Mouse (Mus musculus): ENCODE measurements around the gene Kntc1.
"Not testable (repeated sequence)": the region's sequence is repeated elsewhere in the genome, so short reads cannot be mapped to it uniquely, and the experiment has no call there.

Gene Kntc1

DNA sequence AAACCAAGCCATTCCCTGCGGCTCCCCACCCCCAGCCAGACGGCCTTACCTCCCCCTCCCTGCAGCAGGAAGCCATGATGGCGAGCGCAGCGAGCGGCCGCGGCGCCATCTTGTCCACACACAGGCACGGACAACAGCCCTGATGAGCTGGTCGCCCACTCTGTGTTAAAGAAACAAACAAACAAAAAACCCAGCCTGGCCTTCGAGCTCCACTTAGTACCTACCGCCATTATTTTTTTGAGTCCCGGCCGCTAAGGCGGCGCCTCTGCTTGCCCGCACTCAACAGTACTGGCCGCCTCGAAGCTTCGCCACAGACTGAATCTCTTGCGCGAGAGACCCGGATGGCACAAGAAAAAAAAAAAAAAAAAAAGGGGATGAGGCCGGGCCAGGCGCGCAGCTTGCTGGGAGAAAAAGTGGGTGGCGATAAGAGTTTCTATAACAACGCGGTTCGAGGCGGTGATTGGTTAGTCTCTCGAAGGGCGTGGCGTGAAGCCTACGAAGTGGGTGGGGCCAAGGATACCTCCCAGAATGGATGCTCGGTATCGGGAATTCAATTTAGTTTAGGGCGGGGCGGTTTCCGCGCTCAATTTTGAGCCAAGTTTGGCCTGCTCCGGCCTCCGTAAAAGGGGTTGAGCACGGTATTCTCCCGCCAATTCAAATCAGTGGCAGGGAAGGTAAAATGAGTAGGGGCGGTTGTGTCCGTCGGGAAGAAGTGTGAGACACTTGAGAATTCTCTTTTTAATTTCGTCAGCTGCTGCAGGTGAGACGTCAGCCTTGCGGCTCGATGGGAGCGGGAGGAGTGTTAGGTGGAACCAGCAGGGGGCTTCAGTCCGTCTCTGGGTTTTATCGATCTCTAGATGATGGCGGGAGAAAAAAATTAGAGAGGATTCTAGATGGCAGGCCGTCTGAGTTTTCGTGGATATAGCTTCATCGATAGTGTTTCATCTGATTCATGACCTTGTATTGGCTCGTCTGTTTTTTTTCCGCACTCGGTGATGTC lies at the start of gene Kntc1, which contains the start of gene Rsrc2:
Kntc1 (plus strand) TSS at position 652 of the 1,000 bp plus-strand sequence.
Rsrc2 (minus strand) TSS at position 350 of the 1,000 bp plus-strand sequence.
- Histone ChIP-seq H3K27me3 (ENCODE audit: insufficient read depth, low read length) (no peaks in the 10 kb centered on the region), H3K9me3 (ENCODE audit: low read length) (no peaks in the 10 kb centered on the region), H3K4me3 (replicated peaks; ENCODE audit: low read length) (peak within 1 kb of the TSS; percentile 88), H3K4me1 (replicated peaks; ENCODE audit: low read depth, low read length) (peaks cover 49% of the 10 kb centered on the region), H3K36me3 (ENCODE audit: insufficient read depth, low read length) (peaks cover 63% of the 10 kb centered on the region)
- TF ChIP-seq CTCF (conservative IDR thresholded peaks at IDR 0.05; ENCODE audit: low read length) (no peak), POU5F1 (IDR thresholded peaks at IDR 0.05; ENCODE audit: borderline replicate concordance, low read length) (no peak), NANOG (IDR thresholded peaks at IDR 0.05; ENCODE audit: borderline replicate concordance, low read length) (no peak)

DNA sequence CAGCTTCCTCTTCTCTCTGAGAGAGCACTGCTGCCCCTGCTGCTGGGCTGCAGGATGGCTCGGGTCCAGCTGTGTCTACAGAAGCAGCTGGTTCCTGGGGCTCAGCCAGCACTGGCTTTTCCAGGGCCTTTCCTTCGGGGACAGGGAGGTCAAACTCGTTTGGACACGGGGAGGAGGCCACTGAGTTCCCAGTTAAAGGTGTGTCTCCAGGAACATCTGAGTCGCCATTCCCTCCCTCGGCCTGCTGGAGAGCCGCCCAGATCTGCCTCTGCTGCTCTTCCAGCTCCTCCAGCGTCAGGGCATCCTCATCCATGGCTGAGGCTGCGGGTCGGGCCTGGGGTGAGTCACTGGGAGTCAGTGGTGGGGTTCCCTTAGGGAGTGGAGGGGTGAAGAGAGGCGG lies 48.9 kb upstream of the Kntc1 start:
- Histone ChIP-seq H3K36me3 (ENCODE audit: insufficient read depth, low read length) (peaks cover 74% of the 10 kb centered on the region), H3K9me3 (ENCODE audit: low read length) (no peaks in the 10 kb centered on the region), H3K4me1 (replicated peaks; ENCODE audit: low read depth, low read length) (peaks cover 28% of the 10 kb centered on the region), H3K4me3 (replicated peaks; ENCODE audit: low read length) (no peak overlapping the region), H3K27me3 (ENCODE audit: insufficient read depth, low read length) (no peaks in the 10 kb centered on the region)
- TF ChIP-seq POU5F1 (IDR thresholded peaks at IDR 0.05; ENCODE audit: borderline replicate concordance, low read length) (no peak), CTCF (conservative IDR thresholded peaks at IDR 0.05; ENCODE audit: low read length) (no peak), NANOG (IDR thresholded peaks at IDR 0.05; ENCODE audit: borderline replicate concordance, low read length) (no peak)

DNA sequence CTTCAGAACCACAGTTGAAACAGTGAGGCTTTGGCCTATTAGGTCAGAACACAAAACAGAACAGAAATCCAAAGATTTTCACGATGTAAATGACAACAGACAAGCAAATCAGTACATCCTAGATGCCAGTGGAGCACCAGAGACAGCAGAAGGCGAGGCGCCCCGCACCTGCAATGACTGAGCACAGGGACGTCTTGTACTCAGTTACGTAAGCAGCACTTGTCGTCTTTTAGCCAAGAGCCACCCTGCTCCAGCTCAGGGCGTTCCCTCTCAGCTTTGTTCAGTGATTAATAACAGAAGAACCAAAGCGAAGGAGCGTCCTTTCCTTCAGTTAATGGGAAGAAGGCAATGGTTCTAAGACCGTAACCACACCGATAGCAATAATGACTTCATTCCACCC lies 40.9 kb upstream of the Kntc1 start:
- Histone ChIP-seq H3K36me3 (ENCODE audit: insufficient read depth, low read length) (peaks cover 97% of the 10 kb centered on the region), H3K4me1 (replicated peaks; ENCODE audit: low read depth, low read length) (no peaks in the 10 kb centered on the region; the same call in none of the 2 replicates), H3K9me3 (ENCODE audit: low read length) (no peaks in the 10 kb centered on the region), H3K27me3 (ENCODE audit: insufficient read depth, low read length) (no peaks in the 10 kb centered on the region), H3K4me3 (replicated peaks; ENCODE audit: low read length) (no peak overlapping the region)
- TF ChIP-seq NANOG (IDR thresholded peaks at IDR 0.05; ENCODE audit: borderline replicate concordance, low read length): no peak
- TF ChIP-seq CTCF (conservative IDR thresholded peaks at IDR 0.05; ENCODE audit: low read length): no peak
- TF ChIP-seq POU5F1 (IDR thresholded peaks at IDR 0.05; ENCODE audit: borderline replicate concordance, low read length): no peak

DNA sequence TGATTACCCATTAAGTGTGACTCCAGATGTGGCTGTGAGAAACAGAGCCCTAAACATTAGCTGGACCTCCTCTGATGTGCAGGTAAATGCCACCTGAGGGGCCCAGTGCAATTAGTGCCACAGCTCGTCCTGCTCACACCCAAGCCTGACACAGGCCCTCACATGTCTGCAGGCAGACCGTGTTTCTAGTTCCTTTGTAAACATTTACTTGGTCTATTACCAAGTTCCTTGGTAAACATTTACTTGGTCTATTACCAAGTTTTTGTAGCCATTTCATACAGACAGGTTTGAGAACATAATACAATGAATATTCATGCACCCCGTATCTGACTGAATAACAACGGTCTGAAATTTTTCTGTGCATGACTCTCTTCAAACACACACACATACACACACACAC lies 39.9 kb upstream of the Kntc1 start:
- Histone ChIP-seq H3K9me3 (ENCODE audit: low read length) (no peaks in the 10 kb centered on the region), H3K4me1 (replicated peaks; ENCODE audit: low read depth, low read length) (no peaks in the 10 kb centered on the region; the same call in none of the 2 replicates), H3K27me3 (ENCODE audit: insufficient read depth, low read length) (no peaks in the 10 kb centered on the region), H3K36me3 (ENCODE audit: insufficient read depth, low read length) (peaks cover 97% of the 10 kb centered on the region), H3K4me3 (replicated peaks; ENCODE audit: low read length) (no peak overlapping the region)
- TF ChIP-seq POU5F1 (IDR thresholded peaks at IDR 0.05; ENCODE audit: borderline replicate concordance, low read length): no peak
- TF ChIP-seq NANOG (IDR thresholded peaks at IDR 0.05; ENCODE audit: borderline replicate concordance, low read length): no peak
- TF ChIP-seq CTCF (conservative IDR thresholded peaks at IDR 0.05; ENCODE audit: low read length): no peak

DNA sequence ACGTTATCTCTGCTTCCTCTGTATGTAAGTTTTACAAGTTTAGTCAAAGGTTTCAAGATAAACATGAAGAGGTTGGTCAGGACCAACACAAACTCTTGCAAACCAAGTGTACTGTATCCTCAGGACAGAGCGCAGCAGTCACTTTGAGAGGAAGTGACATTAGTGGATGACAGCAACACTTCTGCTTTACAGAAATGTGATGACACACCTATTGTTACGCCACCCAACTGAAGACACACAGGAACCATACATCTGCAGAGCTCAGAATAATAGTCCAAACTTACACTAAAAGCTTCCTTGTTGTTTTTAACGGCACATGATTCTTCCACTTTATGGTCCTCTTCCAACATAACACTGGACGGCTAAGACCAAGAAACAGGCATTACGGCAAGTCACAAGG lies 35.7 kb upstream of the Kntc1 start:
- Histone ChIP-seq H3K36me3 (ENCODE audit: insufficient read depth, low read length) (peaks cover 97% of the 10 kb centered on the region), H3K9me3 (ENCODE audit: low read length) (no peaks in the 10 kb centered on the region), H3K27me3 (ENCODE audit: insufficient read depth, low read length) (no peaks in the 10 kb centered on the region), H3K4me3 (replicated peaks; ENCODE audit: low read length) (no peak overlapping the region), H3K4me1 (replicated peaks; ENCODE audit: low read depth, low read length) (peaks cover 19% of the 10 kb centered on the region)
- TF ChIP-seq POU5F1 (IDR thresholded peaks at IDR 0.05; ENCODE audit: borderline replicate concordance, low read length): no peak
- TF ChIP-seq CTCF (conservative IDR thresholded peaks at IDR 0.05; ENCODE audit: low read length): no peak
- no peak for TF ChIP-seq NANOG (IDR thresholded peaks at IDR 0.05; ENCODE audit: borderline replicate concordance, low read length)

DNA sequence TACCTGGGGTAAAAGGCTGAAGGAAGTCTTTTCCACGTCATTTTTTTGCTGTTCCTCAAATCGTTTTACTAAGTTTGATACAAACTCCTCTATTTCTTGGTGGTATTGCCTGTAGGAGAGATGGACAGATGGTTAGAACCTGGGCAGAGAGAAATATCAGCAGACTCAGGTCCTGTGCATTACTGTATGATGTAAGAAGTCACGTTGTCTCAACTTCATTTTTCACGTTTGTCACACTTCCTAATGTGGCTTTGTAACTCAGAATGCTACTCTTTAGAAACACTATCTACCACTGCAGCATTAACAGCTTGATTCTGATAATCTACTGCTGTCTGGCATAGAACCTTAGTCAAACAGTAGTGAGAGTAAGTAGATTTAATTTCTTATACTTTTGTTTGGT lies 34.9 kb upstream of the Kntc1 start:
- Histone ChIP-seq H3K36me3 (ENCODE audit: insufficient read depth, low read length) (peaks cover 89% of the 10 kb centered on the region), H3K9me3 (ENCODE audit: low read length) (no peaks in the 10 kb centered on the region), H3K27me3 (ENCODE audit: insufficient read depth, low read length) (no peaks in the 10 kb centered on the region), H3K4me3 (replicated peaks; ENCODE audit: low read length) (no peak overlapping the region), H3K4me1 (replicated peaks; ENCODE audit: low read depth, low read length) (peaks cover 28% of the 10 kb centered on the region)
- TF ChIP-seq POU5F1 (IDR thresholded peaks at IDR 0.05; ENCODE audit: borderline replicate concordance, low read length) (no peak), CTCF (conservative IDR thresholded peaks at IDR 0.05; ENCODE audit: low read length) (no peak), NANOG (IDR thresholded peaks at IDR 0.05; ENCODE audit: borderline replicate concordance, low read length) (no peak)

DNA sequence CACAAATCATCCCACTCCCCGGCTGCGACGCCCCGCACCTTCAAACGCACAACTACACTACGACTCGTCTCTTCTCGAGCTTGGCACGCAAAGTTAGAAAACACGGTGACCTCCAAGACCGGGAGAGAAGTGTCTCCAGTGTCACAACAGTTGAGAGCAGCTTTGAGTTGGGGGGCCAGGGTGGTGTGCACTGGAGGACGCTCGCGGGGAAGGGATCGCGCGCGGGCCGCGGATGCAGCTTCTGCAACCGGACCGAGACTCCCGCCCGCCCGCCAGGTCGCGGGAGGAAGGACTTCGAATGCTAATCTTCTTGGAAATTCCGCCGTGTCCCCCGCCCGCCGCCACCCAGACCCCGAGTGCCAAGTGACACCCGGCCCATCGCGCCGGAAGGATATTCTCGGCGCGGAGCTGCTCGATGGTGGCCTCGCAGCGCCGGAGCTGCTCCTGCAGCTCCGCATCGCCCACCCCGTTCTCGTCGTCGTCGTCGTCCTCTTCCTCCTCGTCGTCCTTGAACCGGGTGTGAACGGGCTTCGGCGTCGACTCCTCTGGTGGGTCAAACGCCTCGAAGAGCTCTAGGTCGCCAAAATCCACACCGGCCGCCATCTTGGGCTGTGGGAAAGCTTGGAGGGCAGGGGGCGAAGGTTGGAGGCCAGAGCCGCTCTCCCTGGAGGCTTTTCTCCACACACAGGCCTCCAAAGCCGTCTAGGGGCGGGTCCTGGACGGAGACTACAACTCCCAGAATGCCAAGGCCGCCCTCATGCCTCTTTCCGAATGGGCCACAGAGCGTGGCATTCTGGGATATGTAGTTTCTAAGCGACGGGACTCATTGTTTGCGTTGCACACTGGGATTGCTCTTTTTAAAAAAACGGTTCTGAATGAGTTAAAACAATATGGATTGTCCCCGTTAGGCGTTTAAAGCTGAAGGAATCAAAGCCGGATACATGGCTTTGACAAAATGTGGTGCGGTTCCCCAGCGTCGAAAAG lies 28.9 kb upstream of the Kntc1 start, which contains the start of gene Zcchc8:
Zcchc8 (minus strand) TSS at position 773 of the 984 bp plus-strand sequence.
- peak within 1 kb of the TSS; percentile 93 for H3K4me3 ChIP-seq (replicated peaks; ENCODE audit: low read length)
- no peaks in the 10 kb centered on the region for H3K27me3 ChIP-seq (ENCODE audit: insufficient read depth, low read length)
- peaks cover 30% of the 10 kb centered on the region for H3K36me3 ChIP-seq (ENCODE audit: insufficient read depth, low read length)
- TF ChIP-seq CTCF (conservative IDR thresholded peaks at IDR 0.05; ENCODE audit: low read length): no peak
- no peak for TF ChIP-seq NANOG (IDR thresholded peaks at IDR 0.05; ENCODE audit: borderline replicate concordance, low read length)
- no peak for TF ChIP-seq POU5F1 (IDR thresholded peaks at IDR 0.05; ENCODE audit: borderline replicate concordance, low read length)
- peaks cover 37% of the 10 kb centered on the region for H3K4me1 ChIP-seq (replicated peaks; ENCODE audit: low read depth, low read length)
- H3K9me3 ChIP-seq (ENCODE audit: low read length): no peaks in the 10 kb centered on the region

DNA sequence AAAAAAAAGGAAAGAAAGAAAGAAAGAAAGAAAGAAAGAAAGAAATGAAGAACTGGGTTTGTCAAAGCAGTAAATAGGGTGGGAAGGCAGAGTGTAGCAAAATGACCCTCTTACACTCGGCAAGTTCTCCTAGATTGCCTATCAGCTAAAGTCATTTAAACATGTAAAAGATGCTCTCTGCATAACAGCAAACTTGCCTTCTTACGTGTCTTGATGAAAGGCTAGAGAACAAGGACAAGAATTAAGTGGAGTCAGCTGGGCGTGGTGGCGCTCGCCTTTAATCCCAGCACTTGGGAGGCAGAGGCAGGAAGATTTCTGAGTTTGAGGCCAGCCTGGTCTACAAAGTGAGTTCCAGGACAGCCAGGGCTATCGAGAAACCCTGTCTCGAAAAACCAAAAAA lies 25.7 kb upstream of the Kntc1 start:
- not testable (repeated sequence) for H3K9me3 ChIP-seq (ENCODE audit: low read length); H3K27me3 ChIP-seq (ENCODE audit: insufficient read depth, low read length); H3K4me3 ChIP-seq (replicated peaks; ENCODE audit: low read length)
- Histone ChIP-seq H3K36me3 (ENCODE audit: insufficient read depth, low read length) (peaks cover 22% of the 10 kb centered on the region), H3K4me1 (replicated peaks; ENCODE audit: low read depth, low read length) (peaks cover 18% of the 10 kb centered on the region)
